Mouse (Mus musculus): ENCODE data around the gene Mrpl23. TPM values are rescaled to one million over a fixed set of nuclear protein-coding genes. Genes with fewer than 3 reads are reported as not detected.

The Mrpl23 gene
- total RNA-seq, 4 experiments from 2014 or later: 1.0 to 5.1 (median 3.1) TPM

DNA sequence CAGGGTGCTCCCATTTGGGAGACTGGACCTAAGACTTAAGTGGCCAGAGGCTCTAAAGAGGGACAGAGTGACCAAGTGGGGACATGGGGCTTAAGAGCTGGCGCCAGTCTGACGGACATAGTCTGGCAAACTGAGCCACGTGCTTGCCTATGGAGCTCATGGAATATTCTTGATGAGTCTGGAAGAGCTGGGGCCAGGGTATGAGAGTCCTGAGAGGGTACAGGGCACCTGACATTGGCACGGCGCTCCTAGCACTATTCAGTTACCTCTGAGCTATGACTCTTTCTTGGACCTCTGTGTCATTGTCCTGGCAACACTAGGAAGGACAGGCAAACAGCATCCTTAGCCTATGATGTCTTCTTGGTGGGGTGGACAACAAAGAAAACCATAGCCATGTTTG is 19.2 kb downstream of the Mrpl23 start:
- peak; percentile 59 to 75 for DNase-seq (ENCODE audit: low spot score in 2 of 2)

DNA sequence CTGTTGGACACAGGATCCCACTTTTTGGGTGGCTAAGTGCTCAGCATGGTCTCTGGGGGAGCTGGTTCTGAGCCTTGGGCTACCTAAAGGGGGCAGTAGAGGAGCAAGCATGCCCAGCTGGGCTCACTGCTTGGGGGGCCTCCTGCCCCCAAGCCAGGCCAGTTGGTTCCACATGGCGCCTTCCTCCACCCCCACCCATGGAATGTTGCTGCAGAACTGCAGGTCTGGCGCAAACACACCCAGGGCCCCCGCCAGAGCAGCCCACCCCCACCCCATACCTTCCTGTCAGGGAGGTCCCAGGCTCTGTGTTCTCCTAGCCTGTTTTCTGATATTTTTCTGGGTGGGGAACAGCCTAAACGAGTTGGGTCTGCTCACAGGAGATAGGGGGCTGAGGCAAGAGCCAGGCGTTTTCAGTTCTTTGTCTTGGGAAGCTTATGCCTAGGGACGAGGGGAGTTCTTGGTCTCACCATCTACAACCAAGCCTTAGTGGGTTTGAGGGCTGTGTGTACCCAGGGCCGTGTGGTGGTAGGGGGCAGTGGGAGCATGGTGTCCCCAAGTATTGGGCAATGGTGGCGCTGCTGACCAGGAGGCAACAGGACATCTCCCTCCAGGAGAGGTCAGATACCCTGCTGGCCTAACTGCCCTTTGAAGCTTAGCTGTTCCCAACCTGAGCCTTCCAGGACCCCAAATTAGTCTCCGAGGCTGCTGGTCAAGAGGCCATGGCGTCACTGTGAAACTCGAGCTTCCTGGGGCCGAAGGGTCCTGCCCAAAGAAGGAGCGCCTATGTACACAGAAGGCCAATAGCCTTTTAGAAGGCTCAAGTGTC is 20.3 kb downstream of the Mrpl23 start:
- DNase-seq (ENCODE audit: low spot score in 2 of 2): peak; percentile 81 to 84

DNA sequence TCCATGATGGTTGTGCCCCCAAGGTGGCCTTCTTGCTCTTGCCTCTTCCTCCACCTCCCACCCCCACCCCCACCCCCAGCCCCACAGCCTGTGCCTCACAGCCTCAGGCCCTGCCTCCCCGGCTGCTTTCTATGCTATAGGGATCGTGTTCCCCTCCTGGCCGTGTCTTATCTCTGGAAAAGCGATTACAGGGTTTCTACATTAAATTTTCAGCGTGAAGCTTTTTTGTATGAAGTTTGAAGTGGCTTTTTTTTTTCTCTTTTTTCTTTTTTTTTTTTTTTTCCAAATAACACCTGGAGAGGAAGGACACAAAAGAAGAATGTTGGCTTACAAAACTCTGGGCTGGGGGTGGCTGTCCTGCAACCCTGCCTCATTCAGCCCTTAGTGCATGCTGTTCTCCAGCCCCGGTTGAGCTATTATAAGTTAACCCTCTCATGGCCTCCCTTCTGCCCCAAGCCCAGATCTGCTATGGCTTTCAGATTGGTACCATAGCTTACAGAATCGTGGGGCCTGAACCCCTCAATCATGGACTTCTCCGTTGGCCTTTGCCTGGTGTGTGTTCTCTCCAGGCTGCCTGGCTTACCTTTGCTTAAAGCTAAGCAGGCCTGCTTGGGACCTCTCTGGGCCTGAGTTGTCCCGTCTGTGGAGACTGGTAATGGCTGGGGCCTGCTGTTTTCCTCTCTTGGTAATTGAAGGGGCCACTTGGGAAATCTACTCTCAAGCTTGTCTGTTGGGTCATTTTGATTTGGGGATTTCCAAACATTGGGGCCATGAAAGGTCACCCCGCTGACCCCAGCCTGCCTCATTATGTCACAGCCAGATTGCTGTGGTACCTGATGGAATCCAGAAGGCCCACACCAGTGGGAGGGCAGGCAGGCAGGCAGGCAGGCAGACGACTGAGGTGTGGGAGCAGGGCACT is 21.2 kb downstream of the Mrpl23 start:
- DNase-seq (ENCODE audit: low spot score in 2 of 2): no peak

DNA sequence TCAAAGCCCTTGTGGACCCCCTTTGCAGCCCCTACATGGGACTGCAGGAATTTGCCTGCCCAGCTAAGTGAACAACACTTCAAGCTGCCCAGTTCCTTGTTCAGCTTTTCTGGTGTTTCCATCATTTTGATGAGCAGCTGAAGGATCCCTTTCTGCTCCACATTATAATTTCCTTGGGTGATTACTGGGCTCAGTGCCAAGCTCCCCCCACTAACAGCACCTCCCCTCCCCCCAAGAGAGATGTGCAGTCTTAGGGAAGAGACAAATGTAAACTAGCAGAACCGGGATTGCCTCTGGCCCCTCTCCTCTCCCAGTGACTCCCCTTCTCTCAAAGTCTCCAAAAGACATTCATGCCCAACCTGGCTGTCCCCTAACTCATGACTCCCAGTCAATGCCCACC is 22.1 kb downstream of the Mrpl23 start:
- no peak for DNase-seq (ENCODE audit: low spot score in 2 of 2)

DNA sequence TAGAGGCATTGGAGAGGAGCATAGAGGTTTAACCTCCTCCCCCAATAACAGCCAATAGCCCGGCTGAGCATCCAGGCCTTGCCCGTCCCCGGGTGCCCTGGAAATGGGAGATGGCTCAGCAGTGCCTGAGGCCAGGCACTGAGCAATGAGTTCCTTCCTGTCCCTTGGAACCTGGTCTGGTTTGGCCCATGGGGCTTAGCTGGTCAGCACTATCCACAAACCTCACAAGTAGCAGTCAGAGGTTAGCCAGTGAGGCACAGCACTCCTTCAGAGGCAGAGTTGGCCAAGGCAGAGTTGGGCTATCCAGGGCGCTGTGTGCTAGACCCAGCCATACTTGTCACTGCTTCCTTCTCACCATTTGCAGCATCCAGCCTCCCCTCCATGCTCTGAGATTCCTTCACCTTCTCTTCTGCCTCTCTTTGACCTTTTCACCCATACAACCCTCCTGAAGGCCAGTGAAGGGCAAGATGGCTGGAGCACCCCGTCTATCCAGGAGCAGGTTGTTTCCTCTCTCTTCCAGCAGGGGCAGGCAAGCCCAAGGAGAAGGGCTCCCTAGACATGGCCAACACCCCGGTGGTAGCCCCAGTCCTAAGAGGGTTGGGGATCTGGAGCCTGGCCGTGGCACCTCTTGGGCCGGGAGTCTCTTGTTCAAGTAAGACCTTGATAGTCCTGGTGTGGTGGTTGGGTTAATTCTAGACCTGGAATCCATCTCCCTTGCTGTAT is 23.0 kb downstream of the Mrpl23 start:
- peak; percentile 34 to 77 for DNase-seq (ENCODE audit: low spot score in 2 of 2)

DNA sequence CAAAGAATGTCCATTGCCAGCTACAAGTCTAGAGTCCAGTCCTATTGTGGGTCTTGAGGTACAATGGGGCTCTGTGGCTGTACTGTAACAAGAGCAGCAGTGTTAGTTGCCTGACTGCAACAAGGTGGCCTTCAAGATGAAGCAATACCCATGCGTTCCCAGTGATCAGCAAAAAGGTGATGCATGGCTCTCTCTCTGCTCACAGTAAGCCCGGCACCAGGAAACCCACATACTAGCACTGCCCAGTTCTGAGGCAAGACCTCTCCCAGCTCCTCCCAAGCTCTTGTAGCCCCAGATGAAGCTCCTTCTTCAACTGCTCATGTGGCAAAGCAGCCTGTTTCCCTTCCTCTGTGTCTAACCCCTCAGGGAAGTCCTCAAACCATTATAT is 23.6 kb downstream of the Mrpl23 start:
- DNase-seq (ENCODE audit: low spot score in 2 of 2): no peak

DNA sequence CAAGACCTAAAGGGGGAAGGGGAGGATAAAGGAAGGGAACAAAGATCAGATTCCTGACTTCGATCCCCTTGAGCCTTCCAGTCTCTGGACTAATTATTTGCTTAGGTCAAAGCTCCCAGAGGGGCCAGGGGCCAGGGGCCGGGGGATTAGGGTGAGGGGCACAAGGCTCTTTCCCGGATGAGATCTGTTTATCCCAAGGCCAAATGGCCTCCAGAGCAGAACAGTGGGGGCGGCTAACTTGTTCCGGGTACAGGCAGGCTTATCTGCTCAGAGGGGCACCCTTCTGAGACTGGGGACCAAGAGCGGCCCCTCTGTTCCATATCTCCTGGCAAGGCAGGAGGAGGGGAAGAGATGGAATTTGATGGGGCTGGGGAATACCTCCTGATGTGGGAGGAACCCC is 25.2 kb downstream of the Mrpl23 start:
- DNase-seq (ENCODE audit: low spot score in 2 of 2): no peak

DNA sequence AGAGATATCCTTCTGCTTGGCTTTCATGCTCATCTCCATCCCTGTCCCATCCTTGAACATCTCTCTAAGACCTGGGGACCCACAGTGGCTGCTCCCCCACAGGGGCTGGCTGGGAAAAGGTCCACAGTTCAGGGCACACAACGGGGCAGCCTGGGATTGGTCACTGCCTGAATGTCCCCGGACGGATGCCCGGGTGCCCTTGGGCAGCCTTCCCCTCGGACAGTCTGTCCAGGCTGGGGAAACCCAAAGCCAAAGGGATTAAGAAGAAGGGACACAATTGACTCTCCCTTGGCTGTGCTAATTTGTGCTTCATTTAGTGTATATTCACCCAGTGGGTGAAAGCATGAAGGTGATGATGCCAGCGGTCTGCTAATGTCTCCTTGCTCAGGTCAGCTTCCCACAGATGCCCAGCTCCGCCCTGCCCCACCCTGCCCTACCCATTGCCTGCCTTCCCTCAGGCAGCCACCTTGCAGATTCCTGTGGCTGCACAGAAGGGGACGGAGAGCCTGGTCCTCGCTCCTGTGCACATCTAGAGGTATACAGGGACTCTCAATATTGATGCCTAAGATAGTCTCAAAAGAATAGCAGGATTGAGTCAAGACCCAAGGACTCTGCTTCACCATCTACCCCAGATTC is 26.1 kb downstream of the Mrpl23 start:
- peak; percentile 78 to 84 for DNase-seq (ENCODE audit: low spot score in 2 of 2)

DNA sequence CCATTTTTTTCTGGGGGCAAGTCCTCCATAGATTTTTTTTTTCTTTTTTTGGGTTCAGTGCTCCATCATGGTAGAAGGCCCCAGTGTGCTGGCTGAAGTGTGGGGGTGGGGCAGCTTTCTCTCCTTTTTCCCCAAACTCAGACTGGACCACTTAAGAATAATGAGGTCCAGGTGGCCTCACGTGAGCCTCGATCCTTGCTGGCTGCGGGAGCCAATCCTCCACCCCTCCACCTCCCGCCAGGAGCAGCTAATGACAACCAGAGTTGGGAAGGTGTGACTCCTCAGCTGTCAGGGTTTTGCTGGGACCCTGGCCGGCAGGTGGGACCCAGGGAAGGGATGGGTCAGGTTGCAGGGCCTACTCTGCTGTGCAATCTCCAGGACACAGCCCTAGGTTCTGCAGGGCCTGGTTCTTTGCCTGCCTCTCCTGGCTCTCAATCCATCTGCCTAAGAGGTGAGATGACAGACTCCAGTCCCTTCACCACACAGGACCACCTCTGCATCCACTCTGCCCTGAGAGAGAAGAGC is 27.2 kb downstream of the Mrpl23 start:
- no peak for DNase-seq (ENCODE audit: low spot score in 2 of 2)

DNA sequence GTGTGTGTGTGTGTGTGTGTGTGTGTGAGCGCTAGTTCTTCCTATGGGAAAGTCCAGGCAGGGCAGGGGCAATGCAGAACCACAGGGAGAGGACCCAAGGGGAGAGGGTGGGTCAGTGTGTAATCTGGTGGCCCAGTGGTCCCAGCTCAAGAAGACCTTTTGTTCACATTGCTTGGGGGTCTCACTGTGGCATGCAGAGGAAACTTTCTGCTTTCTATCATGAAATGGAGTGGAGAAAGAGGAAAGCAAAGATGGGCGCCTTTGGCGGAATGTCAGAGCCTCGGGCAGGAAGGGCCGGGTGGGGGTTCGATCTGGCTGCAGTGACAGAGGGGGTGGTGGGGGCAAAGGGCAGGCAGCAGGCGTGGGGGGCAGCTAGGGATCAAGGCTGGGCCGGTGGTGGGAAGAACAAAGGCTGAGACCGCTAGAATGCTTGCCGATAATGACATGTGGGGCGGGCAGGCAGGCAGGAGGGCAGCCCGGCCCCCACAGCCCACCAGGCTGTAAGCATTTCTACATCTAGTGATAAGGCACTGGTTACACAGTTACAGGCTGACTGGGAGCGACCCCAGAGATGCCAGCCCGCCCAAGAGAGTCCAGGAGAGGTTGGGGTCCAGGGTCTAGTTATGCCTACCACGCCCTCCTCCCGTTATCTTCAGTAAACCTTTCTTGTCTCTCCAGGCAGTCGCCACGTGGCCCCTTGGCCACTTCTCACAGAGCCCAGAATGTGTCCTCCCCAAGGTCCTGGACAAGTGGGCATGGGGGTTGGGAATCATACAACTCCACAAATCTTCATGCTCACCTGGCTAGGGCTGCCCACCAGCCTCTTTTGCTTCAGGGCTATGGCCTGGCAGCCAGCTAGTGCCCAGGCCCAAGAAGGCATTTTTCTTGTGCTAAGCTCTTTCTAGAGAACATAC is 28.7 kb downstream of the Mrpl23 start:
- no peak for DNase-seq (ENCODE audit: low spot score in 2 of 2)

DNA sequence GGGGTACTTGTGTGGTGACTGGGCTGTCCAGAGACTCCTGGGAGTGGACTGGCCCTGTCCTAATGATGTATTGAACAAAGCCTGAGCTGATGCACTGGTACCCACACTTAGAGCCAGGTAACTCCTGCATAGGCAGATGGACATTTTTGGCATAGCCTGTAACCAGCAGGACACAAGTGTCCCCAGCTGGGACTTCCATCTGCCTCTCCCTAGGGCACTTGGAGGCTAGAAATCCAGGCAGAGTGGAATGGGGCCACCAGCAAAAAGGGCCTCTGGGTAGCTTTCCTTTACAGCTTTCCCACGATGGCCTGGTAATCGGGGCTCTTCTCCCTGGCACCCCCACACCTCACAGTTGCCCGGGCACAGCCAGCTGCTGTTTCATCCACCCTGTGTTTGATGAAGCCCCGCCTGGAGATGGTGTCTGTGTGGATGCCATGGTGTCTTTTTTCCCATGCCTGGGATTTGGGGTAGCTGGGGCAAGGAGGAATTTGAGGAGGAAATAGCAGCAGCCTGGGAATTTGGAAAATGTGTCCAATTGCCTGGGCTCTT is 29.4 kb downstream of the Mrpl23 start:
- no peak for DNase-seq (ENCODE audit: low spot score in 2 of 2)

DNA sequence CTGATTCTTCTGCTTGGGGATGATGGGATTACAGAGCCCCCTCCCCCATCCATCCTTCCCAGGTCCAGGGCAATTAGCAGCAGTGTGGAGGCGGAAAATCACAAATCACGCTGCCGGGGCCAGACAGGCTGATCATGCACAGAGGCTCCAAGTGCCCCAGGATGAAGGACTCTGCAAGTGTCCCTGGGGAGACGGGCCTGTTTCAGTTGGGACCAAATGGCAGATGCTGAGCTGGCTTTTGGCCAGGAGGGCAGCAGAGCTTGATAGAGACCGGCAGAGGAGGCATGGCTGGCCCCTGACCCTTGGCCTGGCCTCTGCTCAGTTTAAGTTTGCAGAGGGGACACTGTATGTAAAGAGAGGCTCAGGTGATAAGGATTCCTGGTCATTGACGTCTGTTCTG is 30.7 kb downstream of the Mrpl23 start:
- DNase-seq (ENCODE audit: low spot score in 2 of 2): no peak

DNA sequence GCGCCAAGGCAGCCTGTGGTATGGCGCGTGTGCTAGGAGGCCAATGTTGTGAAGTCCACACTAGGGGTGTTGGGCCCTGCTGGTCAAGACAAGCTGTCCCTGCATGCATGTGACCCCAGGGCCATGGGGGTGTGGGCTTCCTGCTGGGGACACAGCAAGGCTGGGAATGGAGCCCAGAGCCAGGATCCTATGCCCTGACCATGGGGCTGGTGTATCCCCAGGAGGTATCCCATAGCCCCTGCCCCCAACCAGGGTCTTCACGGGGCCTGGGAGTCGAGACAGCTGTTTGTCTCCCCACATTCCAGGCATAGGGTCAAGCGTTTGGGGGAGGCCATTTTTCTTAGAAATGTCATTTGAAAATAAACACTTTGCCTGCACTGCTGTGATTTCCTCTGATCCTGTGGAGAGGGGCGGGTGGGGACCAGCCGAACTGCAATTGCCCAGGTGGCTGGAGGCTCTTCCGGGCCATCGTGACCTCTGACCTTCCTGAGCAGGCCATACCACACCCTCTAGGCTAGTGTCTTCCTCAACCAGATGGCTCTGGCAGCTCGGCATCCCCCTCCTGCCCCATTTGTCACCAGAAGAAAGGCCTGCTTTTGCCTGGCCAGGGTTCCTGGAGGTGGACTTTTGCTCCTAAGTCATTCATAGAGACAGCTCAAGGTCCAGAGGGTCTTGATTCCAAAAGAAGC is 32.6 kb downstream of the Mrpl23 start:
- no peak for DNase-seq (ENCODE audit: low spot score in 2 of 2)

DNA sequence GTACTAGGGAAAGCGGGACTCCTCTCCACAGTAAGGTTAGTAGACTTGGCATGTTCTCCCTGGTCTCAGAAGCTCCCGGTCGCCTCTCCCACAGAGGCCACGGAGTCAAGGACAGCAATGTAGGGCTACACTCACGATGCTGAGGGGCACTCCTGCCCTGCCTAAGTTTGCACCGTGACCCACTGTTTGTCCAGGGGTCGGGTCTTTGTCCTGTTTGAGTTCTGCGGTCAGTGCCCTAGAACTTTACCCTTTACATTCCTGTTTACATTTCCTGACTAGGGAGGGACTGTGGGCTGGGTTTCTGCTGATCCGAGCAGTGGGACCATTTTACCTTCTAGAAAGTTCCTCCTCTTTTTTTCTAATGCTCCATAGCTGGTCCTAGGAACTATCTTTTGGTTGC is 34.0 kb downstream of the Mrpl23 start:
- DNase-seq (ENCODE audit: low spot score in 2 of 2): no peak

DNA sequence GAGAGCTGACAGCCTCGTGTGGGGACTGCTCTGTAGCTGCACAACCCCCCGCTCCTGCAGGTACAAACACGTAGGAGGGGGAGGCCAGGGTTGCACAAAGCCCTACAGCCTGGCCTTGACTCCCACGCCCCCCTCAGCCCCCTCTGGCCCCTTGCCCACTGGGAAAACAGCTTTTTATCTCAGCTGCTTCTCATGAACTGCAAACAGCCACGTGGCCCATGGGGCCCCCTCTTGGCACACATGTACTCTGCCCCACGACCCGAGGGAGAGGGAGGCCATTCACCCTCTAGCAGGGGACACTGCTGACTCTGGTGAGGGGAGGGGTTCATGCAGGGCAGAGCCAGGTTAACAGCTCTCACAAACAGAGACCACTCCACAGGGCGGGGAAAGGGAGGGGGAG is 36.5 kb downstream of the Mrpl23 start:
- no peak for DNase-seq (ENCODE audit: low spot score in 2 of 2)

DNA sequence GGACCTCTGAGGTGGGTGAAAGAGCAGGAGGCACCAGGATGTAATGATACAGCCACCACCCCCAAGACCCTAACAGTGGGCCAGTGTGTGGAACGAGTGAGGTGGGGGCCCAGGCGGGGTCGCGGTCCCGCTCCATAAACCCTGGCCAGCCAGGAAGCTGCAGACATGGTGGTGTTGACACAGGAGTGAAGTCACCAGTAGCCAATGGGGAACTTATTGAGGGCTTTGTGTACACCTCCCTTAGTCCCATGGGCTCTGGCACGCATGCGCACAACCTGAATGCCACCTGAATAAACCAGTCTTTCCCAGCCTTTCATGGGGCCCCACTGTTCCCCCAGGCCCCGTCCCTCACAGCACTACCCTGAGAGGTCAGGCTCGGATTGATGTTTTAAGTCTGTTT is 38.1 kb downstream of the Mrpl23 start:
- DNase-seq (ENCODE audit: low spot score in 2 of 2): no peak

DNA sequence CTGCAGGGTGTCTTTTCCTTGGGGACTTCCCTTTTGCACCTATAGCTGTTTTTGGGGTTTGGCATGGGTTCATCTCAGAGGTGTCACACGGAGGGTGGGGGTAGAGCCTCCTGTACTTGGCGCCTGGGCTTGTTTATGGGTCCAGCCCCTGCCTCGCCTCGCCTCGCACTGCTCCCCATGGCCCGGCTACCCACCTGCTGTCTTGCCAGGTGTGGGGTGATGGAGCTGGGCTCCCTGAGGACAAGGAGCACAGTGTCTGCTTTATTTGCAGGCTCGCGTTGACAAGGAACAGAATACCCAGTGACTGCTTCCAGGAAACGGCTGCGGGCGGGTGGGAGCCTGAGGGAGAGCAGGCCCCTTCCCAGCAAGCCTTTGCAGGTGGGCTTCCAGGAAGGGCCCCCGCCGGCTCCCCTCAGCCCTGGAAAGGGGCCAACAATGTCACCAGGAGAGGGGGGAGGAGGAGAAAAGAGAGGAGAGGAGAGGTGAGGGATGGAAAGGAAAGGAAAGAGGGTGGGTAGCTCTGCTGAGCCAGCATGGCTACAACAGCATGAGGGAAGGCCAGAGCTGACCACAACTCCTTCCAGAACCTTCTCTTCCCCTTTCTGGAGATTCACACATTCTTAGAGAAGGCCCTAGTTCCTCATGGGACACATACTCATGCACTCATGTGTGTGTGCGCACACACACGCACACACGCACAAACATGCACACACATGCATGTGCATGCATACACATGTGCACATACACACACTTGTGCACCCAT is 39.2 kb downstream of the Mrpl23 start:
- DNase-seq (ENCODE audit: low spot score in 2 of 2): no peak

DNA sequence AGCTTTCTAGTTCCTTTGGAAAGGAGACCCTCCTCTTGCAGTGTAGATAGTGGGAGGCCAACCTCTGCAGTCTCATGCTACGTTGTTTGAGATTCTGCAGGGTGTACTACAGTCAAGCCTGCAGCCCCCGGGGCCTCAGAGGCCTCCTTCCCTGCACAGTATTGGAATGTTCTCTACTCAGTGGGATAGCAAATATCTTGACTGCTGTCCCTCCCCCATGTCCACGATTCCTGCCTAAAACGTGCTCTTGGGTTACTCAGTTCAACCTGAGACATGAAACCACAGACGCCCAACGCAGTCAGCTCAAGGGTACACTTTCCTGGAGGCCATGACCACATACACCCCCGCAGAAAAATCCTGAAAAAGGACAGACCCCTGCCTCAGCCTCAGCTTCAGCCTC is 39.9 kb downstream of the Mrpl23 start:
- DNase-seq (ENCODE audit: low spot score in 2 of 2): no peak

Measured in gastrocnemius, adult 8-10 months (tissue).